Mouse (Mus musculus): ENCODE measurements around the gene Tmigd3.

Tmigd3 gene

DNA sequence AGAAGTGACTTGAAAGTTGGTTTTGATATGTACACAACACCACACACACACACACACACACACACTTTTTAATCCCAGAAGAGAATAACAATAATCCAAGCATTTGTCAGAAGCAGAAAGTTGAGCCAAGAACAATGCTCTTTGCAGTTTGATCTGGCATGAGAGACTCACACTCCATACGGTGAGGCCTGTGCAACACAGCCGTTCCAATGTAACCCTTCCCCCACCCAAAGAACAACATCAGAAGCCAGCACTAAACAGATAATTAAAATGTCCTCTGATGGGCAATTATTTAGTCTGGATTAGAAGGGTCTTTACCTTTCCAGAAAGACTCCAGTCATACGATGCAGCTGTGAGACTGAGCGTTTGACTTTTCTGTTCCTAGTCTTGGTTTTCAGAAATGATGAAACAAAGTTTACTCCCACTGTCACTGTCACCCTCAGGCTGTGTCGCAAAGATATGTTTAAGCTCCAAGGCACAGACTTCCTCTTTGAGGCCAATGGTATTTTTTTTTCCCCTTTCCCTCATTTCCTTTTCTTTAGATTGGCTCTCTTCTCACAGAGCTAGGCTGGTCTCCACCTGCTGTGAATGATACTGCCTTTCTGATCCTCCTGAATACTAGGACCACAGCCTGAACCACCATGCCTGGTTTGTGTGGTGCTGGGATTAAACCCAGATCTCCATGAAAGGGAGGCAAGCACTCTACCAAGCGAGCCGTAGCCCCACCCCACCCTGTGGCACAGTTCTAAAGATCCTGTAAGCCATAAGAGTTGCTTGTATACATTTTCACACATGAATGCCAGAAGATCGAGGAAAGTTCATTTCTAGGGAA is 61.8 kb downstream of the Tmigd3 start, which contains the start of gene I830077J02Rik:
Gene I830077J02Rik (minus strand): TSS at position 425 of the 832 bp plus-strand sequence.
- no peak for DNase-seq (ENCODE audit: low spot score in 2 of 2)

DNA sequence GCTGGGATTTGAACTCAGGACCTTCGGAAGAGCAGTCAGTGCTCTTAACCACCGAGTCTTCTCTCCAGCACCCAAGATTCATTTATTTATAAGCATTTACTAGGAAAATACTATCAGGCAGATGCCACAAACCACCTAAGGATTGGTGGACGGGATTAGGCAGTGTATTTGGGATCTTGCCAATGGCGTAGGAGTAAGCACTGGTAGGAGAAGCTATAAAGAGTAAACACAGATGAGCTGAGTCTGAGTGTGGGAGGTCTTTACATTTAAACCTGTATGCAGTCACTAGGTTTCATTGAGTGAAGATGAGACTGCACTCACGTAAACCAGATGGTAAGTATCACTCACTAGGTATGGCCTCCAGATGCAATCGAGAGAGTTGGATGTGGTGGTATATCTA is 63.2 kb downstream of the Tmigd3 start:
- peak in 1 of 2 experiments; percentile 8 for DNase-seq (ENCODE audit: low spot score in 2 of 2)

DNA sequence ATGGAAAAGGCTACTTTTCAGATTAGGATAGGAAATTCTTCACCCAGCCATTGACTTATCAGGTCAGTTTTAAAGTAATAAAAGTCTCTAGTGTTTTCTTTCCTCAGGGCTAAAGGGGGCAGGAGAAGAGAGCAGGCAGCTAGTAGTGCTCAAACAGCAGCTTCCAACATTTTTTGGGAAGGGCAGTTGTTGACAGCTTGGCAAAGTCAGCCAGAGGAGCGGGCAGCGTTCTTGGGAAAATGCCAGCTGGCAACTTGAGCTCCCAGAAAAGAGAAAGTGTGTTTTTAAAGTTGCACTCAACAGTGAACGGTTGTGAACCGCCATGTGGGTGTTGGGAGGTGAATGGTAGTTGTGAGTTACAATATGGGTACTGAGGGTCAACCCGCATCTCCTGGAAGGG is 64.3 kb downstream of the Tmigd3 start:
- no peak for DNase-seq (ENCODE audit: low spot score in 2 of 2)

DNA sequence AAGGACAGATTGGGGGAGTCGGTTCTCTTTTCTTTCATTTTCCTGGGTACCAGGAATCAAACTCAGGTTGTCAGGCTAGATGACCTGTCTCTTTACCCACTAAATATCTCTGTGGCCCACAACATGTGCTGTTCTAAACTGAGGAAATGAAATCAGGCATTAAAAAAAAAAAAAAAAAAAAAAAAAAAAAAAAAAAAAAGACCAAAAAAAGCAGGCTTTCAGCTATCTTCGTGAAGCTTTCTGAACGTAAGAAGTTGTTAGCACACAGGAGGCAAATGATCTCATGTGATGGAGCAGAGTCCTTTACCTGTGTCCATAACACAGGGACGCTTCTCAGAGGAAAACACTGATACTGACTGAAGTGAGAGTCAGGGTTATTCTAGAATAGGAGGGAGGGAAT is 65.4 kb downstream of the Tmigd3 start:
- DNase-seq (ENCODE audit: low spot score in 2 of 2), result no peak

DNA sequence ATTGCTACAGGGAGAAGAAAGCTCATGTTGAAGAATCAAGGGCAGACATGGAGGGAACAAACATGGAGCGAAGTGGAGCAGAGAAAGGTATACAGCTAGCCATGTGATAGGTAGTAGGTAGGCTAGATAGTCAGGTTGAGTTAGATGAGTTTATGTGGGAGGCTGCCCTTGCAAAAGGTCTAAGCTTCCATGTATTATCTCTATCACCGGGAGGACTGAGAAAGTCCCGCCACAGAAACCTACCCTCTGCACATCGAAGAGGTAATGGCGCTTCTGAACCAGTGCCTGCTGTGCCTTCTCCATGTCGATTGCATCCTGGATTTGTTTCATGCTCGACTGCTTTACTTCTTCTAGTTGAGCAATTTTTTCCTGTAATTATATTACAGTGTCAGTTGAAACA is 80.6 kb downstream of the Tmigd3 start:
- DNase-seq (ENCODE audit: low spot score in 2 of 2), result no peak

DNA sequence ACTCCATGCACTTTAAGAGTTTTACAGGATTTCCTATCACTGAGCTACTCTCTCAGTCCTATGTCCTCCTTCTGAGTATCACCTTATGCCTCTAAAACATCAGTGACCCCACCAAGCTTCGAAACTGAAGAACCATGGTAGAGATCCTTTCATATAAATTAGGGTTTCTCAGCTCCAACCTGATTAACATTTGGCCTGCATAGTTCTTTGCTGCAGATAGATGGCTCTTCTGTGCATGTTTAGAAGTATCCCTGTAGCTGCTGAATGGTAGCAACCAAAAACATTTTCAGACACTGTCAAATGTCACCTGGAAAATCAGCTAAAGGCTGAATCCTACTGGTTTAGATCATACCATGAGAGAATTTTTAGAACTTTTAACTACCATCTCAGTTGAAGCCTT is 86.5 kb downstream of the Tmigd3 start:
- no peak for DNase-seq (ENCODE audit: low spot score in 2 of 2)

DNA sequence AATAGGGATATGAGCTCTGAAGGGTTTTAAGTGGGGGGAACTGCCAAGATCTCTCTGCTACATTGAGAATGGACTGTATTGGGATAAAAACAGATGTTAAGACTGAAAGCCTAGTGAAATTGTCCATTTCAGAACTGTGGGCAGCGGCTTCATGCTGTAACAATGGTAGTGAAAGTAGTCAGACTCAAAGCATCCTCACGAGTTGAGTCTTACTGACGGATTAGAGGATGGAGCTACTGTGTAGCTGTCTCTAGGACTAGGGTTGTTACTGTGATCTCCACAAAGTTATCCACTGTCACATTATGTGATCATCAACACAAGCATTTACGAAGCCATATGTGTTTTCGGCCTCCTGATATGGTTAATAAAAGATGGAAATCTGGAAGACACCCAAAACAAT is 87.5 kb downstream of the Tmigd3 start:
- no peak for DNase-seq (ENCODE audit: low spot score in 2 of 2)

DNA sequence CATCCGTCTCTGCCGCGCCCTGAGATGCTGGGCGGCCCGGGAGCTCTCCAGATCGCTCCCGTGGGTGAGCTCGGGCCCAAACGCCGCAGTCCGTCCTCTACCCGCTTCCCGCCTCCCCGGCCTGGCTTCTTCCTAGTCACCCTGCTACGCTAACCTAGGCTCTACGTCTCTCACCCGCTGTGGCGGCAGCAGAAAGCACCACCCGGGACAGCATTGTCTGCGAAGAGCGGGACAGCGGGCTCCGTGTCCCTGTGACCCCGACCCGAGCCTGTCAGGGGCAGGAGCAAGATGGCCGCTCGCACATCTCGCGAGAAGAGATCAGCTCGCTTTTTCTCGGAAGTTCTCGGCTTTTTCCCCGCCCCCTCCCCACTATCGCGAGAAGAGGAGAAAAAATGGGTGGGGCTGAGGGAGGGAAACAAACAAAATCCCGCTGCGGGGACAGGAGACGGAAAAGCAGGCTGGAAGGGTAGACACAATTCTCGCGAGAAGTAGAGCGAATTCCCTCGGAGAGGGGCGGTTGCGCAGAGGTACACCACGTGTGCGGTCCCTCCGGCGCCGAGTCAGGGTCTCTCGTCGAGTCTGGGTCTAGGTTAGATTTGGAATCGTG is 88.4 kb downstream of the Tmigd3 start, which contains the start of gene Wdr77:
Gene Wdr77 (plus strand): TSS at position 396 of the 607 bp plus-strand sequence.
- DNase-seq (ENCODE audit: low spot score in 2 of 2), result peak; percentile 88 to 94

DNA sequence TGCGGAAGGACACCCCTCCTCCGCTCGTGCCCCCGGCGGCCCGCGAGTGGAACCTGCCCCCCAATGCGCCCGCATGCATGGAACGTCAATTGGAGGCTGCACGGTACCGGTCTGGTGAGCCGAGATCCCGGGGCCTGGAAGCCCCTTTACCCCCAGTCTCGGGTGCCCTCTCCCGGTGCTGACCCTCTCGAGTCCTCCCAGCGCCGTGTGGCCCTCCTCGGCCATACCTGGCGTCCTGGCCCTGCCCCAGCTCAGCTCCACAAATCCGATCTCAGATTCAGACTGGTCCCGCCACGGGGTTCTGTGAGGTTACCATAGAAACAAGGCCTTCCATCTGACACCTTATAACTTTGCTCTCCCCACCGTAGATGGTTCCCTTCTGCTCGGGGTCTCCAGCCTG is 88.9 kb downstream of the Tmigd3 start:
- DNase-seq (ENCODE audit: low spot score in 2 of 2), result no peak

DNA sequence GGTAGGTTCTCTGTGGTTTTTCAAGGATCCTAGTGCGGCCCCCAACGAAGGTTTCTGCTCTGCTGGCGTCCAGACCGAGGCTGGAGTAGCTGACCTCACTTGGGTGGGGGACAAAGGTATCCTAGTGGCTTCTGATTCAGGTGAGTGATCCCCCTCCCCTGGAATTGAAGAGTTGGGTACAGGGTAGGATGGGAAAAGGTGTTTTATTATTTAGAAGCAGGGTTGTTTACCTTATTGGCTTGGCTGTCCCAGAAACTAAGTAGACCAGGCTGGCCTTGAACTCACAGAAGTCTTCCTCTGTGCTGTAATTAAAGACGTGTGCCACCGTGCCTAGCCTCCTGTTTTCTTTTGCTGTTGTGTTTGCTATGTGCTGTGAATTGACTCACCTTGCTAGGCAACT is 89.3 kb downstream of the Tmigd3 start, which contains the start of gene Atp5f1:
Gene Atp5f1 (minus strand): TSS at position 101 of the 400 bp plus-strand sequence.
- DNase-seq (ENCODE audit: low spot score in 2 of 2), result no peak

DNA sequence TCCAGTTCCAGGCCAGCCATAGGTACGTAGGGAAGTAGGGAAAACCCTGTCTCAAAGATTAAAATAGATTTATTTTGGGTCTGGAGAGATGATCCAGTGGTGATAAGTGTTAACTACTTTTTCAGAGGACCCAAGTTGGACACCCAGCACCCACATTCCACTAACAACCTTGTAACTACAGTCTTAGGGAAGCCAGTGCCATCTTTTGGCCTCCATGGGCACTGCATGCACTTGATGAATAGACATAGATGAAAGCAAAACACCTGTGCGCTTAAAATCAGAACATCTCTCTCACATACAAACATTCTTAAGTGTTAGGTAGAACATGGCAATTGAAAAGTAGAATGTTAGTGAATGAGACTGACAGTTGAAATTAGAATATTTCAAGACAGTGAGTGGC is 90.0 kb downstream of the Tmigd3 start:
- DNase-seq (ENCODE audit: low spot score in 2 of 2), result no peak

DNA sequence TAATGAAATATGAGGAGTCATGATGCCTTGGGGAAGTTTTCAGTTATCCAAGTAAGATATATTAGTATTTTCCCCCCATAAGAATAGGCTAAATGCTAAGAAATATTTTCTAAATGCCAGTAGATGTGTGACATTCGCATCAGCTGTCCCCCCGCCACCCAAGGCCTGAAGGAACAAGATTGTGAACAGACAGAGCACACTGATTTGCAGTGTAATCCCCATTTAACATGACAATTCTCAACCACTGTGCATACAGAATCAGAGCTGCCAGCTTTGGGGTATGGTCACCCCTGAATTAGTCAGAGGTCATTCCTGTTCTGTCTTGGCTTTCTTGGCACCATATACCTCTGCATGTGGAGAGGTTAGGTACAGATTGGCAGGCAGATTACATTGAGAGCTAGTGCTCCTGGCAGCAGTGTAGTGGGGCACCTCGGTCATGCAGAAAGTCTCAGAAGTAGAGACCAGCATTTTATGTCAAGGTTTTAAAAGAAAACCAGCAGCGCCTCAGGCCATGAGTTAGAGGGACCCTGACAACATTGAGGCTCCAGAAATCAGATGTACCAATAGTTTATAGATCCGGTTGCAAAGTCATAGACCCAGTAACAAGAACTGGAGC is 101.2 kb downstream of the Tmigd3 start:
- no peak for DNase-seq (ENCODE audit: low spot score in 2 of 2)

DNA sequence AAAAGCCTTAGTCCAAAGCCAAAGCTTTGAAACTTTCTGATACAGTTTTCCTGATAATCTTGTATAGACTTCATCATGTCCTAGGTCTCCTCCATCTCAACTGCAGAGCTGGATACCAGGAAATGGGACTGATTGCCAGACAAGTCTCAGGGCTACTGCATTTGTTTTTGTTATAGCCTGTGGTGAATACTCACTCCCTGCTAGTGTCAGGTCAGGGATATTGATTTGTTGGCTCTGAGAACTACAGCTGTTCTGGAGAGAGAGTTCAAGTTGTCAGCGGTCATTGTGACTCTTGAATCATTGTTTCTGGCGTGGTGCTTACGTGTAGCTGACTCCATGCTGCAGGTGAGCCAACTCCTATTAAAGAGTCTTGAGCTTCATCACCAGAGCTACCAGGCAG is 102.7 kb downstream of the Tmigd3 start, which contains the start of gene Ovgp1:
Gene Ovgp1 (plus strand): TSS at position 301 of the 400 bp plus-strand sequence.
- no peak for DNase-seq (ENCODE audit: low spot score in 2 of 2)

Measured in right cerebral cortex, postnatal 36 days (tissue).